Mouse (Mus musculus): ENCODE results near the gene Gm20388.

The Gm20388 gene

GRCm38 (mm10) chr8:121544936-121545335 is 1634.3 kb downstream of the Gm20388 start:
- peak in 1 of 2 experiments; percentile 15 for DNase-seq

- peak; percentile 67 to 81 for DNase-seq
Measured at GRCm38 (mm10) chr8:121547132-121547531, 1636.5 kb downstream of the Gm20388 start.

GRCm38 (mm10) chr8:121550056-121550455 is 1639.4 kb downstream of the Gm20388 start:
- peak in 1 of 2 experiments; percentile 53 for DNase-seq

GRCm38 (mm10) chr8:121551065-121551985 is 1640.7 kb downstream of the Gm20388 start:
- DNase-seq, result peak in 1 of 2 experiments; percentile 24

GRCm38 (mm10) chr8:121552506-121552905 is 1641.9 kb downstream of the Gm20388 start:
- DNase-seq, result peak in 1 of 2 experiments; percentile 21

- DNase-seq, result peak in 1 of 2 experiments; percentile 20
Measured at GRCm38 (mm10) chr8:121553831-121554475, 1643.3 kb downstream of the Gm20388 start.

- DNase-seq, result no peak
Measured at GRCm38 (mm10) chr8:121557746-121558145, 1647.1 kb downstream of the Gm20388 start.

GRCm38 (mm10) chr8:121558538-121558937 is 1647.9 kb downstream of the Gm20388 start:
- DNase-seq, result no peak

- no peak for DNase-seq
Measured at GRCm38 (mm10) chr8:121559801-121560200, 1649.2 kb downstream of the Gm20388 start.

GRCm38 (mm10) chr8:121560432-121561100 is 1649.9 kb downstream of the Gm20388 start:
- DNase-seq, result no peak

- peak in 1 of 2 experiments; percentile 61 for DNase-seq
Measured at GRCm38 (mm10) chr8:121561636-121562345, 1651.2 kb downstream of the Gm20388 start.

GRCm38 (mm10) chr8:121562941-121563351 is 1652.3 kb downstream of the Gm20388 start:
- peak in 1 of 2 experiments; percentile 64 for DNase-seq

GRCm38 (mm10) chr8:121563701-121564100 is 1653.1 kb downstream of the Gm20388 start:
- no peak for DNase-seq

- no peak for DNase-seq
Measured at GRCm38 (mm10) chr8:121568321-121568720, 1657.7 kb downstream of the Gm20388 start.

GRCm38 (mm10) chr8:121570335-121570734 is 1659.7 kb downstream of the Gm20388 start:
- DNase-seq, result peak; percentile 55 to 71

GRCm38 (mm10) chr8:121570801-121571200 is 1660.2 kb downstream of the Gm20388 start:
- DNase-seq, result no peak

GRCm38 (mm10) chr8:121572121-121572520 is 1661.5 kb downstream of the Gm20388 start:
- no peak for DNase-seq

GRCm38 (mm10) chr8:121573275-121573674 is 1662.6 kb downstream of the Gm20388 start:
- DNase-seq, result peak; percentile 77 to 85

- DNase-seq, result no peak
Measured at GRCm38 (mm10) chr8:121575661-121576060, 1665.0 kb downstream of the Gm20388 start.

GRCm38 (mm10) chr8:121577751-121578675 is 1667.4 kb downstream of the Gm20388 start:
- no peak for DNase-seq
